Mouse (Mus musculus): ENCODE measurements around the gene Nlrp3. TPM values are rescaled to one million over a fixed set of nuclear protein-coding genes. Genes with fewer than 3 reads are reported as not detected.

Nlrp3 gene
- polyA plus RNA-seq, 1 experiment = 4.1 TPM

- Histone ChIP-seq H3K4me3 (replicated peaks; ENCODE audit: control insufficient read depth, low read depth, low read length) (no peak overlapping the region), H3K4me1 (ENCODE audit: control insufficient read depth, insufficient read depth, low read length) (peaks cover 6% of the 10 kb centered on the region), H3K27ac (ENCODE audit: control insufficient read depth, insufficient read depth, low read depth, low read length, poor library complexity) (no peak overlapping the region)
- WGBS = 3% methylated on average over 10 of the region's 10 CpGs
- TF ChIP-seq POLR2A (IDR thresholded peaks at IDR 0.05; ENCODE audit: borderline replicate concordance, control insufficient read depth, low read depth, low read length) = no peak
- peak; percentile 69 for TF ChIP-seq CTCF (IDR thresholded peaks at IDR 0.05; ENCODE audit: control insufficient read depth, insufficient read depth, low read length)
Measured at GRCm38 (mm10) chr11:59525237-59525636, 16.1 kb upstream of the Nlrp3 start.

GRCm38 (mm10) chr11:59526472-59527080, 14.8 kb upstream of the Nlrp3 start, which contains the start of gene Zkscan17:
TSS of gene Zkscan17 (minus strand) at chr11:59526751.
- TF ChIP-seq POLR2A (IDR thresholded peaks at IDR 0.05; ENCODE audit: borderline replicate concordance, control insufficient read depth, low read depth, low read length) (no peak), CTCF (IDR thresholded peaks at IDR 0.05; ENCODE audit: control insufficient read depth, insufficient read depth, low read length) (0 out of 2 replicates have a peak, but pooled peaks have one; percentile 18)
- H3K27ac ChIP-seq (ENCODE audit: control insufficient read depth, insufficient read depth, low read depth, low read length, poor library complexity) = peak within 1 kb of the TSS; percentile 41

GRCm38 (mm10) chr11:59530221-59530620, 11.1 kb upstream of the Nlrp3 start:
- WGBS = 81% methylated on average over 5 of the region's 5 CpGs
- peaks cover 6% of the 10 kb centered on the region for H3K4me1 ChIP-seq (ENCODE audit: control insufficient read depth, insufficient read depth, low read length)
- no peak for TF ChIP-seq POLR2A (IDR thresholded peaks at IDR 0.05; ENCODE audit: borderline replicate concordance, control insufficient read depth, low read depth, low read length)
- TF ChIP-seq CTCF (IDR thresholded peaks at IDR 0.05; ENCODE audit: control insufficient read depth, insufficient read depth, low read length) = no peak

More at GRCm38 (mm10) chr11:59526472-59527080, 14.8 kb upstream of the Nlrp3 start, which contains the start of gene Zkscan17:
- peaks cover 6% of the 10 kb centered on the region for H3K4me1 ChIP-seq (ENCODE audit: control insufficient read depth, insufficient read depth, low read length)
- WGBS = 43% methylated on average over 8 of the region's 8 CpGs
- peak within 1 kb of the TSS; percentile 7 for H3K4me3 ChIP-seq (replicated peaks; ENCODE audit: control insufficient read depth, low read depth, low read length)

DNA sequence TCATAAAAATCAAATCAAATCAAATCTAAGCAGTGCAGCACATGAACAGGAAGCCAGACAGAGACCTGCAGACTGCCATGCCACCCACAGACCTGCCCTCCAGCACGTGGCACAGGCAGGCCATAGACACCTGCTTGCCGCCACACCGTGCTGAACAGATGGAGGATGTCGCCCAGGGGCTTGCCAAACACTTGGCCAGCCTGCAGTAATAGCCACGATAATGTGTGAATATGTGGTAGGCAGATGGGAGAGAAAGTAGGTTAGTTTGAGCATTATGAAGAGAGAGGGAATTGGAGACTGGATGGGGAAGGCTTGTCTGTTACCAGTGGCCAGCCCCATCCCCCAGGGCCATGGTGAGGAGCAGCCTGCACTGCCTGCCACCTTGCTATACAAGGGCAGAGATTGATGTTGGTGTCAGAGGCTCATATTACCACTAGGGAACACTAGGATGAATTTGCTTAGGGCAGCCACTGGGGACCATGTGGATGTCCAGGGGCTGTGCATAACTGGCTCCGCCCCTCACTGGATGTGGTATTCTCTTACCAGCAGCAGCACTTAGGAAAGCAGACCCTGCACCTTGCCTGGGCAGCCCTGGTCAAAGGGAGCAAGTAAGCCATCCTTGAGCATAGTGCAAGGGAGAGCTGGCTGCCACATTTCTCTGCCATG, 10.4 kb upstream of the Nlrp3 start:
- Histone ChIP-seq H3K4me1 (ENCODE audit: control insufficient read depth, insufficient read depth, low read length) (peaks cover 6% of the 10 kb centered on the region), H3K4me3 (replicated peaks; ENCODE audit: control insufficient read depth, low read depth, low read length) (no peak overlapping the region), H3K27ac (ENCODE audit: control insufficient read depth, insufficient read depth, low read depth, low read length, poor library complexity) (no peak overlapping the region)
- WGBS = 59% methylated on average over 6 of the region's 6 CpGs
- TF ChIP-seq POLR2A (IDR thresholded peaks at IDR 0.05; ENCODE audit: borderline replicate concordance, control insufficient read depth, low read depth, low read length) = no peak
- TF ChIP-seq CTCF (IDR thresholded peaks at IDR 0.05; ENCODE audit: control insufficient read depth, insufficient read depth, low read length) = no peak

More at GRCm38 (mm10) chr11:59530221-59530620, 11.1 kb upstream of the Nlrp3 start:
- no peak overlapping the region for H3K27ac ChIP-seq (ENCODE audit: control insufficient read depth, insufficient read depth, low read depth, low read length, poor library complexity)
- H3K4me3 ChIP-seq (replicated peaks; ENCODE audit: control insufficient read depth, low read depth, low read length) = no peak overlapping the region

GRCm38 (mm10) chr11:59531562-59531961, 9.8 kb upstream of the Nlrp3 start:
- no peak overlapping the region for H3K4me3 ChIP-seq (replicated peaks; ENCODE audit: control insufficient read depth, low read depth, low read length)
- no peak overlapping the region; the same call in 1 of the 2 replicates for H3K27ac ChIP-seq (ENCODE audit: control insufficient read depth, insufficient read depth, low read depth, low read length, poor library complexity)
- TF ChIP-seq POLR2A (IDR thresholded peaks at IDR 0.05; ENCODE audit: borderline replicate concordance, control insufficient read depth, low read depth, low read length) = no peak
- no peak for TF ChIP-seq CTCF (IDR thresholded peaks at IDR 0.05; ENCODE audit: control insufficient read depth, insufficient read depth, low read length)
- peaks cover 4% of the 10 kb centered on the region for H3K4me1 ChIP-seq (ENCODE audit: control insufficient read depth, insufficient read depth, low read length)
- 83% methylated on average over 5 of the region's 5 CpGs for WGBS

- H3K27ac ChIP-seq (ENCODE audit: control insufficient read depth, insufficient read depth, low read depth, low read length, poor library complexity) = no peak overlapping the region
- 73% methylated on average over 16 of the region's 16 CpGs for WGBS
- H3K4me3 ChIP-seq (replicated peaks; ENCODE audit: control insufficient read depth, low read depth, low read length) = no peak overlapping the region
- TF ChIP-seq CTCF (IDR thresholded peaks at IDR 0.05; ENCODE audit: control insufficient read depth, insufficient read depth, low read length) (peak; percentile 70), POLR2A (IDR thresholded peaks at IDR 0.05; ENCODE audit: borderline replicate concordance, control insufficient read depth, low read depth, low read length) (no peak)
- peaks cover 3% of the 10 kb centered on the region; the same call in 1 of the 2 replicates for H3K4me1 ChIP-seq (ENCODE audit: control insufficient read depth, insufficient read depth, low read length)
Measured at GRCm38 (mm10) chr11:59537218-59538130, 3.9 kb upstream of the Nlrp3 start.

GRCm38 (mm10) chr11:59538387-59538786, 3.0 kb upstream of the Nlrp3 start:
- Histone ChIP-seq H3K4me3 (replicated peaks; ENCODE audit: control insufficient read depth, low read depth, low read length) (no peak overlapping the region), H3K4me1 (ENCODE audit: control insufficient read depth, insufficient read depth, low read length) (peaks cover 3% of the 10 kb centered on the region; the same call in 1 of the 2 replicates), H3K27ac (ENCODE audit: control insufficient read depth, insufficient read depth, low read depth, low read length, poor library complexity) (no peak overlapping the region)
- TF ChIP-seq CTCF (IDR thresholded peaks at IDR 0.05; ENCODE audit: control insufficient read depth, insufficient read depth, low read length) (peak; percentile 35; the same call in 1 of the 2 replicates), POLR2A (IDR thresholded peaks at IDR 0.05; ENCODE audit: borderline replicate concordance, control insufficient read depth, low read depth, low read length) (no peak)
- 15% methylated on average over 11 of the region's 11 CpGs for WGBS

Measured in bone marrow, adult 2 months (tissue).